Mouse (Mus musculus) lung, postnatal 0 days (tissue): ENCODE data around the gene Prdm11.

ENCODE experiments used
- CTCF ChIP-seq: IDR thresholded peaks from 2 replicates; pipeline ENCODE4 v1.5.1; 2016; ENCODE audit warnings: antibody characterized with exemption, mild to moderate bottlenecking
- EP300 ChIP-seq: IDR thresholded peaks from 2 replicates; pipeline ENCODE4 v1.6.1; 2016; ENCODE audit warnings: antibody characterized with exemption, mild to moderate bottlenecking, control low read depth

- TF ChIP-seq CTCF (no peak), EP300 (no peak)
Measured at GRCm38 (mm10) chr2:92949518-92949917, 96.4 kb downstream of the Prdm11 start.
